Mouse (Mus musculus): Measurements from ENCODE around the gene Efhd1. TPM values are rescaled to one million over a fixed set of nuclear protein-coding genes. Genes with fewer than 3 reads are reported as not detected.

Efhd1 gene
- total RNA-seq, 2 experiments from 2014 or later = 4.8 to 6.3 TPM

- intact Hi-C loops (cut with DNase I) = no loop called here
Observed at GRCm38 (mm10) chr1:87263796-87264133, 398 bp upstream of the Efhd1 start.

GRCm38 (mm10) chr1:87265200-87265599 is 1.0 kb downstream of the Efhd1 start:
- intact Hi-C loops (cut with DNase I) = no loop called here
- no peak for DNase-seq (ENCODE audit: low spot score in 2 of 2)

More at GRCm38 (mm10) chr1:87263796-87264133, 398 bp upstream of the Efhd1 start:
- DNase-seq (ENCODE audit: low spot score in 2 of 2) = no peak

DNA sequence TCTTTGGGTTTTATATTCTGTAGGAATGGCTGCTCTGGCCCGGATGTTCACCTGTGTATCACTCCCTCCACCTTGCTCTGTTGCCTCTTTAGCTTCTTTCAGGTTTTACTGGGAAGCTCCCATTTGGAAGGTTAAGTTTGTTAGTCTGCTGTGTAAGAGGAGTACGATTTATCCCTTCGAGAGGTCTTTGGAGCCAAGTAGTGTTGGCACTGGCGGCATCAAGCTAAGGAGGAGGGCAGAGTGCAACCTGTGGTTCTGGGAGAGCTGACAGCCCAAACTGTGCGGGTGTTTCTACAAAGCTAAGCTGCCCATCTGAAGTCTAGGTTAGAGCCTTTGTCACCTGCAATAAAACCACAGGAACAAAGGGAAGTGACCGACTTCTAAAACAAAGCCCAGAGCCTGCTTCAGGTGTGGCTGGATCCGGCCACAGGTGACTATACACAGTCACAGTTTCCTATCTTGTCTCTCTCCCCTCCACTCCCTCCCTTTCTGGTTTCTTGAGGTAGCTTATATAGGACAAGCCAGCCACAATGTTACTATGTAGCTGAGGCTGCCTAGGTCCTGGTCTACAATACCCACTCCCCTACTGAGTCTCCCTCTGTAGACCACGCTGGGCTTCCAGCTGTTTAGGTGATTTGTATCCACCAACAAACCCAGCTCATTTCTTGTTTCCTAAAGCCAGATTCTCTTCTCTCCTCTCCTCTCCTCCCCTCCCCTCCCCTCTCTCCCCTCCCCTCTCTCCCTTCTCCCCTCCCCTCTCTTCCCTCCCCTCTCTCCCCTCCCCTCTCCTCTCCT is 2.3 kb downstream of the Efhd1 start:
- intact Hi-C loops (cut with DNase I) = no loop called here
- no peak for DNase-seq (ENCODE audit: low spot score in 2 of 2)

- intact Hi-C loops (cut with DNase I) = no loop called here
- no peak for DNase-seq (ENCODE audit: low spot score in 2 of 2)
Observed at GRCm38 (mm10) chr1:87270204-87270603, 6.0 kb downstream of the Efhd1 start.

DNA sequence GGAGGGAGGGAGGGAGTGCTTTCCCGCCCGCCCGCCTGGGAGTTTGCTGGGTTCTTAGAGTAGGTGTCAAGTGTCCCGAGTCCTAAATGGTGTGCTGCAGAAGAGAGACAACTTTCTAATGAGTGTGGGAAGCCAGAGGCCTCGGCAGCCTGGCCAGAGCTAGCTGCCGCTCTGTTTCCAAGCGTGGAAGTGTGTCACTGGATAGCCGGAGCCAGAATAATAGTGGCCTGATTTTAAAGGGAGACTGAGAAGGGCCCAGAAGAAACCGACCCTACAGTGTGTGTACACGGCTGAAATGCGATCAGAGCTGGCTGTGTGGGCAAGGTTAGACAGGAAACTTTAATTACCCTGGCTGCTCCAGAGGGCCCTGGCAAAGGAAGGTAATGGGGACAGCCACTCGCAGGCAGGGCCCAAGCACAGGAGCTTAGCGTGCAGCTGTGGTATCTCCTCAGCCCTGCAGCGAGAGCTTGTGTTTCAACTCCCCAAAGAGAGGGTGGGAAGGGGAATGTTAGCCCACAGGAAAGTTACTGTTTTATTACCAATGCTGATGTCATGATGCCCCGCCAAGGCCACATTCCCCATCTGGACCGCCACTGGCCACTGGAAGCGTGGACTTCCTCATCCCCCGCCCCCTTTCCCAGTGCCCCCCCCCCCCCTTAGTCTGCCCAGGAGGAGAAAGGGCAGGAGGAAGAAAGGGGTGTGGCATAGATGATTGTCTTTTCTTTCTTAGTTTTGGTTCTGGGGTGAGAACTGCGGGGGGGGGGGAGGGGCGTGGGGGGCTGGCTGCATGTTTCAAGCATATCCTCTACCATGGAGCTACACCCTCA is 6.7 kb downstream of the Efhd1 start:
- intact Hi-C loops (cut with DNase I) = no loop called here
- no peak for DNase-seq (ENCODE audit: low spot score in 2 of 2)

DNA sequence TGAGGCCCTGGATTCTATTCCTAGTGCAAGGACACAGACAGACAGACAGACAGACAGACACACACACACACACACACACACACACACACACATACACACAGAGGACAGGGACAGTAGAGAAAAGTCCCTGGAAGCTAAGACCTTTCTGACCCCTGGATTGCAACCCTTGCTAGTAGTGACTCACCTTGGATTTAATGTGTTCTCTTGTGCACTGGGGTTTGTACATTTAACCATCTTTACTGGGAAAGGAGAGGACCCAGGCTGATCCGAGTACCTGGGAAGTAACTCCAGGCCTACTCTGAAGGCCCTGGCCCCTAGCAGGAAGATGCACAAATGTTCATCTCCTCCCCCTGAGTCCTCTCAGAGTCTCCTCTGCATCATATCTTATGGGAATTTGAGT is 7.4 kb downstream of the Efhd1 start:
- intact Hi-C loops (cut with DNase I) = no loop called here
- no peak for DNase-seq (ENCODE audit: low spot score in 2 of 2)

GRCm38 (mm10) chr1:87272462-87272861 is 8.3 kb downstream of the Efhd1 start:
- no peak for DNase-seq (ENCODE audit: low spot score in 2 of 2)
- intact Hi-C loops (cut with DNase I) = no loop called here

DNA sequence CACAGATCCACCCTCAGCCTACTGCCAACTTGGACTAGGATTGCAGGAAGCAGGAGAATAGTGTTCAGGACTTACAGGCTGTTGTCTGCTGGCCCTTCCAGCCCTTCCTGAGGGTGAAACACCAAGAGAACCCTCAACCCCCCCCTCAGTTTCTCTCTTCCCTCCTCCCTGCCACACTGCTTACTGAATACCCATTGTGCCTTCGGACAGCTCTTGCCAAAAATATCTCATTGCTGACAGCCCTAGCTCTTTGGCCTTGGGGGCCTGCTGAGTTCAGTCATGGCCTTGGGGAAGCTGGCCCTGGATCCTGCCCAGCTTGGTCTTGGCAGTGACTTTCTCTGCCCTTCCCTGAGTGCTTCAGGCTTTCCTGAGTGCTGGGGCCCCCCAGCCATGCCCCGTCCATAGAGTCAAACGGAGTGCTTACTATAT is 9.4 kb downstream of the Efhd1 start:
- no peak for DNase-seq (ENCODE audit: low spot score in 2 of 2)
- intact Hi-C loops (cut with DNase I) = no loop called here

DNA sequence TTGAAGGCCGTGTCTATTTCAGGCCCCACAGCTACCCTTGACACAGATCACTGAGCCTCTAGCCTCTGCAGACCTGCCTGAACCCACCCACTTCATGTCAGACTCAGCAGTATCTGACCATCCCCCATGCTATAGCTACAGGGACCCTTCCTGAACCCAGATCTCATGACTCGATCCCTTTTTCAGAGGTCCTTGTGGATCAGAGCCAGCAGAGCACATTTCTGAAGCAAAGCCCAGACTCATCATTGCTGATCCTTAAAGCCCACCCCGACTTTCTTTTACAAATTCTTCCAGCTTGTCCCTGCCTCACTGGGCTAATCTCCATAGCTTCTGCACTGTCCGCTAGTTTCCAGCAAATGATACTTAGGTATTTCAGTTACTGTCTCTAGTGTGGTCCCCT is 10.0 kb downstream of the Efhd1 start:
- intact Hi-C loops (cut with DNase I) = no loop called here
- no peak for DNase-seq (ENCODE audit: low spot score in 2 of 2)

DNA sequence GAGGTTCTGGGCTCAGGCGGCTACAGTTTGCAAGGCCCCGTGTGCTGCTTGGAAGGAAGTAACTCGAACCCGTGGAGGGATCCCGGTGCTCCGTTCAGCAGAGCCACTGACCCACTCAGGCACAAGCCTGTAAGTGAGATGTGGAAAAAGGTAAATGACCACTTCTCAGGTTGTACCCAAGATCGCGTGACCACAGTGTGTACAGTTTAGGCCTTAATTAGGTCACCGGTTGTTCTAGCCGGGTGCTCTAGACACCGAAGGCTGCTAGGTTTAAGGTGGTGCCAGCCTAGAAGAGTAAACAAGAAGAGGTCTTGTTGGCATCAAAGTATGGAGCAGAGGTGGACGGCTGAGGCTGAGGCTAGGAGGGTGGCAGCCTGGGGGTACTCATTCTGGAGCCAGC is 11.0 kb downstream of the Efhd1 start:
- DNase-seq (ENCODE audit: low spot score in 2 of 2) = no peak
- intact Hi-C loops (cut with DNase I) = no loop called here

DNA sequence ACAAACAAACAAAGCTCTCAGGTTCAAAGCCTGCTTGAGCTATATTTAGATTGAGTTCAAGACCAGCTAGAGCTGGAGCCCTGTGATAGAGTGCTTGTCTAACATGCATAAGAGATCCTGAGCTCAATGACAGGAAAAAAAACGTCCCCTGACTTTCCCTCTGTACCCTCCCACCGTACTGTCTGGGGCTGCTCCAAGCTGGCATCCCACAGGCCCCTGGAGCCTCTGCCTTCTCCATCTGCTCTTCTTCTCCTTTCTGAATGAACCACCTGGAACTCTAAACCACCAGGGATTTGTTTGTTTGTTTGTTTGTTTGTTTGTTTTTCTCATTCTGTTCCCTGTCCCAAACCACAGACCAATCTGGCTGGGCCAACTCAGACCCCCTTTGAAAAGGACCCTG is 11.9 kb downstream of the Efhd1 start:
- intact Hi-C loops (cut with DNase I) = no loop called here
- DNase-seq (ENCODE audit: low spot score in 2 of 2) = no peak

- DNase-seq (ENCODE audit: low spot score in 2 of 2) = no peak
- intact Hi-C loops (cut with DNase I) = no loop called here
Observed at GRCm38 (mm10) chr1:87280281-87280680, 16.1 kb downstream of the Efhd1 start.

- DNase-seq (ENCODE audit: low spot score in 2 of 2) = no peak
- intact Hi-C loops (cut with DNase I) = no loop called here
Observed at GRCm38 (mm10) chr1:87281599-87282412, 17.6 kb downstream of the Efhd1 start.

DNA sequence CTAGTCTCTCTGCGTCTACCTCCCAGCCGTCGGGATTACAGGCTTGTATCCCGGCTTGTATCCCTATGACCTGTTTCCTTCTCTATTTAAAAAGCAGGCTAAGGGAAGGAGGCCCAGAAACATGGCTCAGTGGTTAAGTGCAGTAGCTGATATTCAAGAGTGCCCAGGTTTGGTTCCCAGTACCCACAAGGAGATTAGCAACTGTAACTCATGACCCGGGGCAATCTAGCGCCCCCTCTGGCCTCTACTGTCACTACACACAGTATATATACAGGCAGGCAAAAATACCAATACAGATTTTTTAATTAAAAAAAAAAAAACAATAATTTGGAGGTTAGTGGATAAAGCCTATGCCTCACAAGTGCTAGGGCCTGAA is 18.2 kb downstream of the Efhd1 start:
- no peak for DNase-seq (ENCODE audit: low spot score in 2 of 2)
- intact Hi-C loops (cut with DNase I) = no loop called here

DNA sequence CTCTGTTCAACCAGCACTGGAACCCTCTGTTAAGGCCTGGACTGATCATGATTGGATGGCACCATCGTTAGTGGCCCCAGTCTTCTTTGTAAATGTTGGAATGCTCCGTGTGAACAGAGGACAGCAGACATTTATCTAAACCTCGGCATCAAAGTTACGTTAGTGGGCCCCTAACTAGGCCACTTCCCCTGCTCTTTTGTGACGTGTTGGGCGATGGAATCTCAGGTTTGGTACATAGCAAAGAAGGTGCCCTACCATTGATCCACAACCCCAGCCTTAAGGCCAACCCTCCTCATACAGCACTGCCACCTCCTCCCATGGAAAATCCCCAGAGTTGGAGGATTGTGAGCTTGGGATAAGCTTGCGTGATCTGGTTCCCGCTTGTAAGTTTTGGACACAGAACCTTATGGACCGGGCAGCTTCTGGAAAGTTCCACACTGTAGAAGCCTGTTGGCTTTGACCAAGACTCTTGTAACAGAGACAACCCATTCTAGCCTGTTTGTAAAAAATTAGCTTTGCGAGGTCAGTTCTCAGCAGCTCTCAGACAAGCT is 19.3 kb downstream of the Efhd1 start:
- intact Hi-C loops (cut with DNase I) = no loop called here
- no peak for DNase-seq (ENCODE audit: low spot score in 2 of 2)

GRCm38 (mm10) chr1:87287105-87287504 is 22.9 kb downstream of the Efhd1 start:
- intact Hi-C loops (cut with DNase I) = no loop called here
- no peak for DNase-seq (ENCODE audit: low spot score in 2 of 2)

DNA sequence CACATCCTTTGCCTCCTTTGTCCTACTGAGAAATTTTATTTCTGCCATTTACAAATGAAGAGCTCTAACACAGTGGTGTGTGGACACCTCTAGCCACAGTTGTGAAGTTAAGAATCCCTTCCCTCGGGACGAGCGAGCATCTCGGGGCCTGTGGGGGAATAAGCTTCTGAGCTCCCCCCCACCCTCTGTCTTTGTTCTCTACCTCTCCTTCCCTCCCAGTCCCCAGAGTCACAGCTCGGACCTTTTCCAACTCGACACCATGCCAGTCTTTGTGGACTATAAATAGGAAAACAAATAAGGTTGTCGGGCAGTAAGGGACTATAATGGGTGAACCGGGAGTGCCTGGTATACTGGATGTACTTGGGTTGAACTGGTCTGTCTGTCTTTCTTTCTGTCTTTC is 27.3 kb downstream of the Efhd1 start:
- no peak for DNase-seq (ENCODE audit: low spot score in 2 of 2)
- intact Hi-C loops (cut with DNase I) = loop anchor here (5.0 kb wide), 1 partner anchor 44 kb away; no protein-coding TSS in a partner anchor

DNA sequence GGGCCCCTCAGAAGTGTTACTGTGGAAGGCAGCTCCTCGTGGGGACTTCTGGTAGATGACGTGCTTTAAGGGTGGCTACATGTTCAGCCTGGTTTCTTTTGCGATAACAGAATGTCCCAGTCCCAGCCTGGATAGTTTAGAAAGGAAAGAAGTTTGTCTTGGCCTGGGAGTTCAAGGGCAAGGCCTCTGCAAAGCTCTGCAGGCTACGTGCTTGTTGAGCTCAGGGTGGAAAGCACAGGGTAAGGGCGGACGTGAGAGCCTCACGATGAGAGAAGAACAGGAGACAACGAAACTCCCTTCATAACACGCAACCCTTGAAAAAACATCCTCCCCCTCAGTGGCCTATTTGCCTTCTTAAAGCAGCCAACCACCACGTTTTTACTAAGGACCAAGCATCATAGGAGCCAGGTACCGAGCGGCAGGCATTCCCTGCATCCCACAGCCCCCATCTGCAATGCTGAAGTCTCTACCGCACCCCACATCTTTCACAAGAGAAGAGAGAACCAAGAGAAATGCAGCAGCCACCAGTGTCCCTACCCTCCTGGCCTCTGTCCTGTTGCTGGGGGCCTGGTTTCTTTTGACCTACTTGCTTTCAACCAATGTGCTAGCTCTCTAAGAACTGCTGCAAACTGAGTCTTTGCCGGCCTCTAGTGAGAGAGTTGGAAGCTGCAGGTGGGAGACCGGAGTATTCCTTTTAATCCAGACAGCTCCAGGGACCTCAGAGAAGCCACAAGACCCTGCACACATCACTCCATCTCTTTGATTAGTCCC is 28.4 kb downstream of the Efhd1 start:
- intact Hi-C loops (cut with DNase I) = loop anchor here (5.0 kb wide), 1 partner anchor 45 kb away; no protein-coding TSS in a partner anchor
- peak; percentile 63 to 72 for DNase-seq (ENCODE audit: low spot score in 2 of 2)
